Mouse (Mus musculus): ENCODE measurements around the gene Sh3d19. TPM values are rescaled to one million over a fixed set of nuclear protein-coding genes. Genes with fewer than 3 reads are reported as not detected.

Sh3d19 gene
- polyA plus RNA-seq, 1 experiment: 5.7 TPM

DNA sequence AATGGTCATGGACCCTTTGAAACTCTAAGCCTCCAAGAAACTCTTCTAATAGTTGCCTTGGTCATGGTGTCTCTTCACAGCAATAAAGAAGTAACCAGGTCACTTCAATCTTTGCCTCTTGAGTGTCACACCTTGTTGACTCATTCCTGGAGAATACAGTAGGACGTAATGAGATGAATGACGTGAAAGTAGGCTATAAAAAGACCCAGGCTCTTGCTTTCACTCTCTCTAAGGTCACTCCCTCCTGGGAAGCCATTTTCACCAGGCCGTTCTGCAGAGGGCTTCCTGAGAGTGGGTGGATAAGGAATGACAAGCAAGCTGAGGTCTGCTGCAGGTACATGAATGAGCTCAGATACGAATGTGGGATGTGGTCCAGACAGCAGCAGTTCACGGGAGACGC is 40.5 kb downstream of the Sh3d19 start:
- TF ChIP-seq MYOG (IDR thresholded peaks at IDR 0.05; ENCODE audit: control insufficient read depth, extremely low read depth, insufficient read length) (no peak), MYOD1 (IDR thresholded peaks at IDR 0.05; ENCODE audit: control insufficient read depth, insufficient read length, low read depth) (no peak), CTCF (IDR thresholded peaks at IDR 0.05; ENCODE audit: control insufficient read depth, insufficient read depth, insufficient read length) (no peak), MAX (IDR thresholded peaks at IDR 0.05) (no peak), USF1 (IDR thresholded peaks at IDR 0.05; ENCODE audit: low read depth) (no peak)
- no peaks in the 10 kb centered on the region for H3K79me3 ChIP-seq (ENCODE audit: low read depth)
- no peaks in the 10 kb centered on the region for H3K27me3 ChIP-seq (ENCODE audit: control insufficient read depth, insufficient read depth, insufficient read length)
- H3K4me3 ChIP-seq (ENCODE audit: insufficient read depth, poor library complexity, severe bottlenecking): no peak overlapping the region
- no peaks in the 10 kb centered on the region for H3K36me3 ChIP-seq (ENCODE audit: control insufficient read depth, insufficient read depth)
- no peak overlapping the region for H3ac ChIP-seq (ENCODE audit: control insufficient read depth, insufficient read length, low read depth)
- no peaks in the 10 kb centered on the region for H3K79me2 ChIP-seq (ENCODE audit: control insufficient read depth, insufficient read depth)

DNA sequence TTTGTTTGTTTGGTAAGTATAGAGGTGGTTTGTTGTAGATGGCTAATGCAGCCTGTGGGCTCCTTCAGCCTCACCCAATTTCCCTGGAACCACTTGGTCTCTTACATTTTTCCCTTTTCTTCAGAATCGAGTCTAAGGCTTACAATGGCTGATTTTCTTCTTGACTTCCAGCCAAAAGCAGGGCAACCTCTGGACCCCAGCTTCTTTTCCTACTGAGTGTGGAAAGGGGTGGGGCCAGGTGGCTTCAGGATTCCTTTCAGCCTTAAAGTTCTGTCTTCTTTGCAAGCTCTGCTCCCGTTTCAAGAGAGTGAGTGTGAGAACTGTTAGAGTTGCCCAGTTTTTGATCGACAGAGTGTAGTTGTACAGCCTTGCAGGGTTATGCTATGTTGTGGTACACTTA is 40.9 kb downstream of the Sh3d19 start:
- H3ac ChIP-seq (ENCODE audit: control insufficient read depth, insufficient read length, low read depth): no peak overlapping the region
- H3K27me3 ChIP-seq (ENCODE audit: control insufficient read depth, insufficient read depth, insufficient read length): no peaks in the 10 kb centered on the region
- H3K79me2 ChIP-seq (ENCODE audit: control insufficient read depth, insufficient read depth): no peaks in the 10 kb centered on the region
- no peak overlapping the region for H3K4me3 ChIP-seq (ENCODE audit: insufficient read depth, poor library complexity, severe bottlenecking)
- H3K79me3 ChIP-seq (ENCODE audit: low read depth): no peaks in the 10 kb centered on the region
- TF ChIP-seq CTCF (IDR thresholded peaks at IDR 0.05; ENCODE audit: control insufficient read depth, insufficient read depth, insufficient read length): no peak
- TF ChIP-seq MAX (IDR thresholded peaks at IDR 0.05): no peak
- TF ChIP-seq CEBPB (IDR thresholded peaks at IDR 0.05; ENCODE audit: low read depth): no peak
- no peak for TF ChIP-seq MYOD1 (IDR thresholded peaks at IDR 0.05; ENCODE audit: control insufficient read depth, insufficient read length, low read depth)
- TF ChIP-seq USF1 (IDR thresholded peaks at IDR 0.05; ENCODE audit: low read depth): no peak
- no peak for TF ChIP-seq MYOG (IDR thresholded peaks at IDR 0.05; ENCODE audit: control insufficient read depth, extremely low read depth, insufficient read length)
- TF ChIP-seq FOSL1 (IDR thresholded peaks at IDR 0.05; ENCODE audit: insufficient read depth, low read length, poor library complexity, severe bottlenecking): no peak
- H3K36me3 ChIP-seq (ENCODE audit: control insufficient read depth, insufficient read depth): no peaks in the 10 kb centered on the region

DNA sequence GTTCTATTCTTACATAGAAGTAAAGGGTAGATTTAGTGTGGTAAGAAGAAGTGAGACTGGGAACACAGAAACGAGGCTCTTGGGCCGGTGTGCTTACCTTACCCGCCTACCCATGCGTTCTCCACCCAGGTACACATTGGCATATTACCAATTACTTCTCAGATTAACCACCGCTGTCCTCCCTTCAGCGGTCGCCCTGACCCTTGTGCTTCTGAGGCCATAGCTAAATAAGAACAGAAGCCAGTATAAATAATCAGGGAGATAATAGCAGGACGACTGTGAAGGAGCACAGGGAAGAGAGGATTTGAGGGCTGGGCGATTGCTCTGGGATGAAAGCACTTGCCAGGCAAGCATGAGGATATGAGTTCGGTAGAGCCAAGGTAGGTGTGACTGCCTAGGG is 42.9 kb downstream of the Sh3d19 start:
- no peaks in the 10 kb centered on the region for H3K27me3 ChIP-seq (ENCODE audit: control insufficient read depth, insufficient read depth, insufficient read length)
- no peaks in the 10 kb centered on the region for H3K36me3 ChIP-seq (ENCODE audit: control insufficient read depth, insufficient read depth)
- no peaks in the 10 kb centered on the region for H3K79me2 ChIP-seq (ENCODE audit: control insufficient read depth, insufficient read depth)
- no peak overlapping the region for H3ac ChIP-seq (ENCODE audit: control insufficient read depth, insufficient read length, low read depth)
- no peaks in the 10 kb centered on the region for H3K79me3 ChIP-seq (ENCODE audit: low read depth)
- no peak for TF ChIP-seq FOSL1 (IDR thresholded peaks at IDR 0.05; ENCODE audit: insufficient read depth, low read length, poor library complexity, severe bottlenecking)
- no peak for TF ChIP-seq CTCF (IDR thresholded peaks at IDR 0.05; ENCODE audit: control insufficient read depth, insufficient read depth, insufficient read length)
- TF ChIP-seq CEBPB (IDR thresholded peaks at IDR 0.05; ENCODE audit: low read depth): no peak
- no peak for TF ChIP-seq MAX (IDR thresholded peaks at IDR 0.05)
- no peak overlapping the region for H3K4me3 ChIP-seq (ENCODE audit: insufficient read depth, poor library complexity, severe bottlenecking)

DNA sequence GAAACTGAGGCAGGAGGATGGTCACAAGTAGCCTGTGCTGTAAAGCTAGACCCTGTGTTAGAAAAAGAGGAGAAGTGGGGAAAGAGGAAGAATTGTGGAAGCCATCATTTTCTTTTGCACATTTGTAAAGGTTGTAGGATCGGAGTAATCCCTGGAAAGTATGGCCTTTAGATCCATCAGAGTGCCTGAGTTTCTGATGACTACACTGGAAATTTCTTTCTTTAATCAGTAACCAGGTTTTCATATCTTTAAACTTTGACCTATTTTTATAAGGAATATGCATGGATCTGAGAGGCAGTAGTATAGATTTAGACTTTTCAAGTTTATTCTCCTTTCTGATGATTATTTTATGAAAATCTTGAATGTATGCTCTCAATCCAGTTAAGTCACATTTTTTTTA is 46.1 kb downstream of the Sh3d19 start:
- Histone ChIP-seq H3K79me3 (ENCODE audit: low read depth) (no peaks in the 10 kb centered on the region), H3K79me2 (ENCODE audit: control insufficient read depth, insufficient read depth) (no peaks in the 10 kb centered on the region), H3K27me3 (ENCODE audit: control insufficient read depth, insufficient read depth, insufficient read length) (no peaks in the 10 kb centered on the region), H3ac (ENCODE audit: control insufficient read depth, insufficient read length, low read depth) (no peak overlapping the region), H3K4me3 (ENCODE audit: insufficient read depth, poor library complexity, severe bottlenecking) (no peak overlapping the region), H3K36me3 (ENCODE audit: control insufficient read depth, insufficient read depth) (no peaks in the 10 kb centered on the region)
- TF ChIP-seq MYOD1 (IDR thresholded peaks at IDR 0.05; ENCODE audit: control insufficient read depth, insufficient read length, low read depth) (no peak), MYOG (IDR thresholded peaks at IDR 0.05; ENCODE audit: control insufficient read depth, extremely low read depth, insufficient read length) (no peak), FOSL1 (IDR thresholded peaks at IDR 0.05; ENCODE audit: insufficient read depth, low read length, poor library complexity, severe bottlenecking) (no peak), MAX (IDR thresholded peaks at IDR 0.05) (no peak), CTCF (IDR thresholded peaks at IDR 0.05; ENCODE audit: control insufficient read depth, insufficient read depth, insufficient read length) (no peak), USF1 (IDR thresholded peaks at IDR 0.05; ENCODE audit: low read depth) (no peak), CEBPB (IDR thresholded peaks at IDR 0.05; ENCODE audit: low read depth) (no peak)

DNA sequence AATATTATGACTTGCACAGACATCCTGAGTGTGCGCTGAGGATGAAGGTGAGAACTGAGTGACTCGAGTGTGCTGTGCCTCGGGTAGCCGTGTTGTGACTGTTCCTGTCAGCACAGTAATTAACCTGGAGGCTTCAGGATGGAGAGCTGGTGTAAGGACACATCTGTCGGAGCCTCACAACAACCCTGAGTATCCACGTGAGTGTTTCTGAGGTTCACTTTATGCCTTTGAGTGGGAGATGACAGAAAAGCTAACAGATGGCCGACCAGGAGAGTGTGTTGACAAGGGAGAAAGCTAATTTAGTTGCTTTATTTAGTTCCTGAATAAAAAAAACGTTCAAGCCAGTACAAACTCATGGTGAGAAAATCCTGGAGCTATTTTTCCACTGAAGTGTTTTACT is 46.6 kb downstream of the Sh3d19 start:
- no peak overlapping the region for H3ac ChIP-seq (ENCODE audit: control insufficient read depth, insufficient read length, low read depth)
- H3K27me3 ChIP-seq (ENCODE audit: control insufficient read depth, insufficient read depth, insufficient read length): no peaks in the 10 kb centered on the region
- no peaks in the 10 kb centered on the region for H3K79me3 ChIP-seq (ENCODE audit: low read depth)
- no peak overlapping the region for H3K4me3 ChIP-seq (ENCODE audit: insufficient read depth, poor library complexity, severe bottlenecking)
- no peak for TF ChIP-seq MAX (IDR thresholded peaks at IDR 0.05)
- TF ChIP-seq USF1 (IDR thresholded peaks at IDR 0.05; ENCODE audit: low read depth): no peak
- no peak for TF ChIP-seq FOSL1 (IDR thresholded peaks at IDR 0.05; ENCODE audit: insufficient read depth, low read length, poor library complexity, severe bottlenecking)
- no peak for TF ChIP-seq CEBPB (IDR thresholded peaks at IDR 0.05; ENCODE audit: low read depth)
- no peak for TF ChIP-seq MYOG (IDR thresholded peaks at IDR 0.05; ENCODE audit: control insufficient read depth, extremely low read depth, insufficient read length)
- no peaks in the 10 kb centered on the region for H3K79me2 ChIP-seq (ENCODE audit: control insufficient read depth, insufficient read depth)
- H3K36me3 ChIP-seq (ENCODE audit: control insufficient read depth, insufficient read depth): no peaks in the 10 kb centered on the region

DNA sequence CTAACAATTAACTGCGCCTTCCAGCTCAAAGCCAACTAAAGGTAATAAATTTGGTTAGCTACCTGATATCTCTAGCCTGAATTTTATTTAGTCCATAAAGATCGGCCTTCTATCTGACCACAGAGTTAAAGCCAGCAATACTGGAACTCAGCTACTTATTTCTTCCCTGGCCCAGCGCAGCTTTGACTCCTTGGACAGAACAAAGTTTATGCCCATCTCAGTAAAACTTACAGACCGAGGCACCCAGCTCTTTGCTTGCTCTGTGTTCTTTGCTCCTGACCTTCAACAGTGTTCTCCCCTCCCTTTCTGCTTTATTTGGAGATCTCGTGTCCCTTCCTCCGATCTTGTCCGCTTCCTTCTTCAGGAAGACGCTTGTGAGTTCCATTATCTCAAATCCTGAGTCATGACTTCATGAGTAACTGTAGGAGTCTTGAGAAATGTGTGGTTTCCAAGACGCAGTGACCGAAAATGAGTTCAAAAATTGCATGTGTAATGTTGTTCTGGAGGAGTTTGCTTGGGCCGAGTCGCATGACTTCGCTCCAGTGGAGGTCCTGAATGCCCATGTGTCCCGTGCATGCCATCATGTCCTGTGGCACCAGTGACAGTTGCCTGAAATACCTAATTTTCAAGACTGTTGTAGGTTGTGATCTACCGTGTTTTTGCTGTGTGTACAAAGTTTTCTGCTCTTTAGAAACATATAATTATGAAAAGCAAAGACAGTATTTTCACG is 50.2 kb downstream of the Sh3d19 start:
- Histone ChIP-seq H3K79me3 (ENCODE audit: low read depth) (no peaks in the 10 kb centered on the region), H3ac (ENCODE audit: control insufficient read depth, insufficient read length, low read depth) (no peak overlapping the region), H3K27me3 (ENCODE audit: control insufficient read depth, insufficient read depth, insufficient read length) (no peaks in the 10 kb centered on the region), H3K36me3 (ENCODE audit: control insufficient read depth, insufficient read depth) (no peaks in the 10 kb centered on the region), H3K4me3 (ENCODE audit: insufficient read depth, poor library complexity, severe bottlenecking) (no peak overlapping the region), H3K79me2 (ENCODE audit: control insufficient read depth, insufficient read depth) (no peaks in the 10 kb centered on the region)
- no peak for TF ChIP-seq MAX (IDR thresholded peaks at IDR 0.05)
- TF ChIP-seq CEBPB (IDR thresholded peaks at IDR 0.05; ENCODE audit: low read depth): no peak
- no peak for TF ChIP-seq CTCF (IDR thresholded peaks at IDR 0.05; ENCODE audit: control insufficient read depth, insufficient read depth, insufficient read length)
- TF ChIP-seq USF1 (IDR thresholded peaks at IDR 0.05; ENCODE audit: low read depth): no peak
- TF ChIP-seq FOSL1 (IDR thresholded peaks at IDR 0.05; ENCODE audit: insufficient read depth, low read length, poor library complexity, severe bottlenecking): no peak
- TF ChIP-seq MYOG (IDR thresholded peaks at IDR 0.05; ENCODE audit: control insufficient read depth, extremely low read depth, insufficient read length): no peak
- TF ChIP-seq MYOD1 (IDR thresholded peaks at IDR 0.05; ENCODE audit: control insufficient read depth, insufficient read length, low read depth): no peak

Measured in C2C12 (cell line).